Mouse (Mus musculus) spleen, postnatal 4 days (tissue): ENCODE measurements around the gene Olfr270.

Experiments used
- DNase-seq, 2 experiments: peaks; one replicate each; pipeline ENCODE4 v3.0.0; 2022; ENCODE audit warnings: low spot score in 2 of 2

Olfr270 gene

GRCm38 (mm10) chr4:52964247-52964646 is at the start of gene Olfr270:
TSS of gene Olfr270 (plus strand) at chr4:52964547.
- DNase-seq = no peak

- DNase-seq = no peak
Observed at GRCm38 (mm10) chr4:52916659-52917310, 47.6 kb upstream of the Olfr270 start.

- no peak for DNase-seq
Observed at GRCm38 (mm10) chr4:52917311-52917688, 47.0 kb upstream of the Olfr270 start.

GRCm38 (mm10) chr4:52919078-52919477 is 45.3 kb upstream of the Olfr270 start, which contains the start of gene Olfr272:
TSS of gene Olfr272 (minus strand) at chr4:52919178.
- DNase-seq = no peak

GRCm38 (mm10) chr4:52930480-52930879 is 33.9 kb upstream of the Olfr270 start:
- no peak for DNase-seq

GRCm38 (mm10) chr4:52946665-52947064 is 17.7 kb upstream of the Olfr270 start:
- DNase-seq = no peak

GRCm38 (mm10) chr4:52949005-52949404 is 15.3 kb upstream of the Olfr270 start:
- no peak for DNase-seq

- DNase-seq = no peak
Observed at GRCm38 (mm10) chr4:52958693-52959092, 5.7 kb upstream of the Olfr270 start.

- DNase-seq = no peak
Observed at GRCm38 (mm10) chr4:52985216-52985615, 20.9 kb downstream of the Olfr270 start.

- no peak for DNase-seq
Observed at GRCm38 (mm10) chr4:52986266-52986665, 21.9 kb downstream of the Olfr270 start.

- no peak for DNase-seq
Observed at GRCm38 (mm10) chr4:52989248-52989647, 24.9 kb downstream of the Olfr270 start, which contains the start of gene Nipsnap3a. TSS of gene Nipsnap3a (plus strand) at chr4:52989272.

- DNase-seq = no peak
Observed at GRCm38 (mm10) chr4:52999449-52999848, 35.1 kb downstream of the Olfr270 start.

- no peak for DNase-seq
Observed at GRCm38 (mm10) chr4:53000154-53000553, 35.8 kb downstream of the Olfr270 start.

GRCm38 (mm10) chr4:53009183-53009582 is 44.8 kb downstream of the Olfr270 start:
- no peak for DNase-seq

- DNase-seq = no peak
Observed at GRCm38 (mm10) chr4:53009871-53010270, 45.5 kb downstream of the Olfr270 start.

- DNase-seq = peak; percentile 97 to 98
Observed at GRCm38 (mm10) chr4:53011732-53012361, 47.5 kb downstream of the Olfr270 start, which contains the start of gene Nipsnap3b. TSS of gene Nipsnap3b (plus strand) at chr4:53011880.

GRCm38 (mm10) chr4:53014421-53014820 is 50.1 kb downstream of the Olfr270 start:
- no peak for DNase-seq

GRCm38 (mm10) chr4:53015024-53015423 is 50.7 kb downstream of the Olfr270 start:
- DNase-seq = no peak

GRCm38 (mm10) chr4:53018392-53018791 is 54.0 kb downstream of the Olfr270 start:
- DNase-seq = no peak
